Mouse (Mus musculus) intestine, embryonic 15.5 days (tissue): ENCODE results near the gene Hyou1. TPM values are rescaled to one million over a fixed set of nuclear protein-coding genes. Genes with fewer than 3 reads are reported as not detected.

Source experiments
- ATAC-seq: fragments of 200-750 bp; cut with Nextera tagmentation; 2 replicates; pipeline ENCODE4 v1.8.0; 2017; ENCODE audit warnings: moderate TSS enrichment, moderate library complexity
- H3K27ac ChIP-seq: fragments of 300-500 bp; sonication (generic); 2 replicates; pipeline ENCODE4 v1.5.1; 2015; ENCODE audit warnings: mild to moderate bottlenecking, inconsistent platforms
- H3K27me3 ChIP-seq: fragments of 300-500 bp; sonication (generic); replicated peaks from 2 replicates; pipeline ENCODE4 v1.6.1; 2015; ENCODE audit warnings: inconsistent platforms
- H3K36me3 ChIP-seq: fragments of 300-500 bp; sonication (generic); 2 replicates; pipeline ENCODE4 v1.6.1; 2015; ENCODE audit warnings: inconsistent platforms
- H3K4me1 ChIP-seq: fragments of 300-500 bp; sonication (generic); replicated peaks from 2 replicates; pipeline ENCODE4 v1.6.1; 2015; ENCODE audit warnings: inconsistent platforms
- H3K4me2 ChIP-seq: fragments of 300-500 bp; sonication (generic); replicated peaks from 2 replicates; pipeline ENCODE4 v1.6.1; 2015; ENCODE audit warnings: mild to moderate bottlenecking, inconsistent platforms
- H3K4me3 ChIP-seq: fragments of 300-500 bp; sonication (generic); replicated peaks from 2 replicates; pipeline ENCODE4 v1.5.1; 2015; ENCODE audit warnings: inconsistent platforms
- H3K9ac ChIP-seq: fragments of 300-500 bp; sonication (generic); 2 replicates; pipeline ENCODE4 v1.6.1; 2015; ENCODE audit warnings: inconsistent platforms
- H3K9me3 ChIP-seq: fragments of 300-500 bp; sonication (generic); 2 replicates; pipeline ENCODE4 v1.6.1; 2016; ENCODE audit warnings: inconsistent platforms
- WGBS: fragments of 180-500 bp; shearing (Covaris S2); methylation state at CpG from one replicate; pipeline ENCODE4 v1.1.7; 2015; 5-methylcytosine and 5-hydroxymethylcytosine counted together
- polyA plus RNA-seq: library from polyadenylated mRNA; unstranded; fragments of >200 nt; fragmentation: Nextera tagmentation; extraction: Ambion mirVana; gene quantifications from 2 replicates; pipeline ENCODE4 v1.2.1, GENCODE M21; 2015

The Hyou1 gene
- polyA plus RNA-seq, 1 experiment from 2014 or later: 38.8 TPM

DNA sequence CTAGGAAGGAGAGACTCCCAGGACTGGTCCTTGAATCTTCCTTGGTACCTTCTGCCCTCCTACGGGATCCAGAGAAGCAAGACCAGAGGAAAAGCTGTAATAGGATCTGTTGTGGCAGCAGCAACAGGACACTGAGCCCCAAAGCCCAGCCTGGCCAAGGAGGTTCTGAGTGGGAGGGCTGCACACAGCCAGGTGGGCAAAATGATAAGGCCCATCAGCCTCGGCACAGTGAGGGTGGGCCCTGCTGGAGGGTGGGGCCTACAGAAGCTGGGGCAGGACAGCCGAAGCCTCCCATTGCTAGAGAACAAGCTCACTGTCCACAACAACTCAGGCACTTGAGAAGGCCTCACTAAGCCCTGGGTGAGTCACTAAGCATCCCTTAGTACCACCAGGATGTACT lies 37.1 kb upstream of the Hyou1 start:
- peaks cover 21% of the 10 kb centered on the region for H3K4me1 ChIP-seq
- H3K4me2 ChIP-seq: peak overlapping the region; percentile 72; the same call in 1 of the 2 replicates
- H3K27ac ChIP-seq: no peak overlapping the region
- H3K9me3 ChIP-seq: no peaks in the 10 kb centered on the region
- H3K9ac ChIP-seq: peak overlapping the region; percentile 15; the same call in 1 of the 2 replicates
- H3K27me3 ChIP-seq: no peaks in the 10 kb centered on the region
- peaks cover 17% of the 10 kb centered on the region for H3K36me3 ChIP-seq
- ATAC-seq: no peak; the same call in 1 of the 2 replicates
- no peak overlapping the region for H3K4me3 ChIP-seq
- WGBS: 68% methylated on average over 3 of the region's 3 CpGs

DNA sequence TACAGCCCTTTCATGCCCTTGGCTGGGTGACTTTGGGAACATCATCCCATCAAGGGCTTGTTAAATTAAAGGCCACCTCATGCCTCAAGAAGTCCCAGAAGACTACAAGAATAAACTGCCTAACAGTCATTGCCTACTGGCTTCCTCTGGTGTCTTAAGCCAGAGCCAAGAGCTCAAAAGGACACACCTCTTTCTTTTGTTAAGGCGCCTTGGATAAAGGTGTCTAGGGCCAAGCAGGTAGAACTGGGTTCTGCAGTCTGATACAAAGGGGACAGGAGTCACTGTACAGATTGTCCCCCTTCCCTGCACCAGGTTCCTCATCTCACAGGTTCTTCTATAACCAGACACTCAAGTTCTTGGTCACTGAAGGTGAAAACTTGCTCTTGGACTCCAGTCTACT lies 36.7 kb upstream of the Hyou1 start:
- Histone ChIP-seq H3K4me3 (no peak overlapping the region), H3K27ac (no peak overlapping the region), H3K4me2 (peak overlapping the region; percentile 72), H3K27me3 (no peaks in the 10 kb centered on the region), H3K9me3 (no peaks in the 10 kb centered on the region), H3K4me1 (peaks cover 16% of the 10 kb centered on the region), H3K9ac (0 out of 2 replicates have a peak overlapping the region, but pooled peaks have one; percentile 15), H3K36me3 (peaks cover 19% of the 10 kb centered on the region)
- no peak for ATAC-seq
- 79% methylated on average over 1 of the region's 1 CpGs for WGBS

DNA sequence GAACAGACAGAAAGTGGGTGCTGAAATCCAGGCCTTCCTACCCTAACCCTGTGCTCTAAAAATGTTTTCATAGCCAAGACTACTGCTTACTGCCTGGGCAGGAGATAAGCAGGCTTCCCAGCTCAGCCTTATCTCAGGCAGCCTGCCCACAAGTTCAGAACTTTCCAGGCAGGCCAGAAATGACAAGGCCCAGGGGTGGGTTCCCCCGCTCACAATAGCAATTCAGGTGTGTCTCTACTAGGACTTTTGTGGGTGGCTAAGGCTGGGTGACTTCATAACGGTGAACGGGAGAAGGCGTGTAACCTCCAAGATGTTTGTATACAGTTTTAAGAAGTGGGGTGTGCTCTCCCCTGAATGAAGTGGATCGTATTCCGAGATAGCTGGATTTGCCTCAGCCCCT lies 36.0 kb upstream of the Hyou1 start:
- Histone ChIP-seq H3K4me3 (peak overlapping the region; percentile 83), H3K9ac (peak overlapping the region; percentile 92), H3K27me3 (no peaks in the 10 kb centered on the region), H3K27ac (peak overlapping the region; percentile 52; the same call in 1 of the 2 replicates), H3K9me3 (no peaks in the 10 kb centered on the region), H3K4me1 (peaks cover 13% of the 10 kb centered on the region), H3K4me2 (peak overlapping the region; percentile 72), H3K36me3 (peaks cover 24% of the 10 kb centered on the region)
- 5% methylated on average over 6 of the region's 6 CpGs for WGBS
- peak; percentile 55 for ATAC-seq

GRCm38 (mm10) chr9:44343781-44344421 lies 35.4 kb upstream of the Hyou1 start, which contains the start of gene Hmbs:
Gene Hmbs (minus strand): TSS chr9:44344228.
- Histone ChIP-seq H3K36me3 (peaks cover 30% of the 10 kb centered on the region), H3K27me3 (no peaks in the 10 kb centered on the region), H3K4me3 (peak within 1 kb of the TSS; percentile 83), H3K4me2 (peak within 1 kb of the TSS; percentile 72), H3K9ac (peak within 1 kb of the TSS; percentile 92), H3K4me1 (peaks cover 13% of the 10 kb centered on the region), H3K27ac (peak within 1 kb of the TSS; percentile 99), H3K9me3 (no peaks in the 10 kb centered on the region)
- under 1% methylated on average over 39 of the region's 39 CpGs for WGBS
- ATAC-seq: peak; percentile 97

GRCm38 (mm10) chr9:44345570-44346433 lies 33.5 kb upstream of the Hyou1 start:
- H3K27me3 ChIP-seq: no peaks in the 10 kb centered on the region
- WGBS: 83% methylated on average over 6 of the region's 6 CpGs
- H3K9ac ChIP-seq: no peak overlapping the region
- no peak overlapping the region for H3K27ac ChIP-seq
- no peaks in the 10 kb centered on the region for H3K9me3 ChIP-seq
- no peak overlapping the region for H3K4me2 ChIP-seq
- ATAC-seq: no peak
- H3K4me3 ChIP-seq: no peak overlapping the region
- H3K4me1 ChIP-seq: peaks cover 13% of the 10 kb centered on the region
- H3K36me3 ChIP-seq: peaks cover 30% of the 10 kb centered on the region

- WGBS: 87% methylated on average over 9 of the region's 9 CpGs
- Histone ChIP-seq H3K36me3 (peaks cover 38% of the 10 kb centered on the region), H3K4me3 (no peak overlapping the region), H3K9ac (no peak overlapping the region), H3K27me3 (no peaks in the 10 kb centered on the region), H3K9me3 (no peaks in the 10 kb centered on the region), H3K27ac (no peak overlapping the region), H3K4me2 (no peak overlapping the region), H3K4me1 (peaks cover 11% of the 10 kb centered on the region)
- no peak for ATAC-seq
These were observed 32.1 kb upstream of the Hyou1 start for GRCm38 (mm10) chr9:44347166-44347565.

GRCm38 (mm10) chr9:44347621-44348020 lies 31.7 kb upstream of the Hyou1 start:
- Histone ChIP-seq H3K36me3 (peaks cover 43% of the 10 kb centered on the region), H3K27me3 (no peaks in the 10 kb centered on the region), H3K4me3 (no peak overlapping the region), H3K4me2 (no peak overlapping the region), H3K9me3 (no peaks in the 10 kb centered on the region), H3K27ac (no peak overlapping the region), H3K9ac (no peak overlapping the region), H3K4me1 (peaks cover 7% of the 10 kb centered on the region)
- no peak for ATAC-seq
- 82% methylated on average over 4 of the region's 4 CpGs for WGBS

DNA sequence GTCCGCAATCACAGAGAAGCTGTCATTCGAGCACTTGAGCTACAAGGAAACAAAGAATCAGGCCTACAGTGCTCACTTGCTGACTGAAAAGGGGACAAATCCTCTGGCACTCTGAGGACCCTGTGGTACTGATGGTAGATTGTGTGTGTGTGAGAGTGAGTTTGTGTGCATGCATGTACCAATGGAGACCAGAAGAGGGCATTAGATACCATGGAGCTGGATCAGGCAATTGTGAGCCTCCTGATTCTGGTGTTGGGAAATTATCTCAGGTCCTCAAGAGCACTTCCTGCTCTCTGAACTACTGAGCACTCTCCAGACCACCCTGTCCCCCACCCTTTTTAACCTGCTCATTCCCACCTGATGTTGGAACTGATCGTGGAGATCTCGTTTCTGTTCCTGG lies 30.7 kb upstream of the Hyou1 start:
- no peak overlapping the region for H3K9ac ChIP-seq
- no peak overlapping the region for H3K27ac ChIP-seq
- ATAC-seq: no peak
- no peak overlapping the region for H3K4me3 ChIP-seq
- no peak overlapping the region for H3K4me2 ChIP-seq
- H3K36me3 ChIP-seq: peaks cover 52% of the 10 kb centered on the region
- no peaks in the 10 kb centered on the region for H3K27me3 ChIP-seq
- no peaks in the 10 kb centered on the region for H3K4me1 ChIP-seq
- H3K9me3 ChIP-seq: no peaks in the 10 kb centered on the region
- 97% methylated on average over 4 of the region's 4 CpGs for WGBS

DNA sequence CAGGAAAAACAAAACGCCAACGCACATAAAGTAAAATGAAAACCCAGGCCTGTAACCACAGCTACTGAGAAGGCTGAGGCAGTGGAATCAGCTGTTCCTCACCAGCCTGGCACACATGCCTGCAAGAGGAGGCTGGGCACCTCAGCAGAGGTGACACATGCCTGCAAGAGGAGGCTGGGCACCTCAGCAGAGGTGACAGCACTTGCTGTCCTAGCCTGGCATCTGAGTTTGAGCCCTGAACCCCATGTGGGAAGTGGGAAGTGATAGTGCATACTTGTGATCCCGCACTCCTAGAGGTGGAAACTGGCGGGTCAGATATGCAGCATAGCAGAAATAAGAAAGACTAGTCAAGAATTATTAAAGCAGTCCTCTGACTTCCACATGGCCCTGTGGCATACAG lies 27.9 kb upstream of the Hyou1 start:
- WGBS: 96% methylated on average over 4 of the region's 4 CpGs
- Histone ChIP-seq H3K27me3 (no peaks in the 10 kb centered on the region), H3K27ac (no peak overlapping the region), H3K36me3 (peaks cover 72% of the 10 kb centered on the region), H3K9ac (no peak overlapping the region), H3K4me2 (no peak overlapping the region), H3K4me3 (no peak overlapping the region), H3K9me3 (no peaks in the 10 kb centered on the region), H3K4me1 (no peaks in the 10 kb centered on the region)
- ATAC-seq: no peak

DNA sequence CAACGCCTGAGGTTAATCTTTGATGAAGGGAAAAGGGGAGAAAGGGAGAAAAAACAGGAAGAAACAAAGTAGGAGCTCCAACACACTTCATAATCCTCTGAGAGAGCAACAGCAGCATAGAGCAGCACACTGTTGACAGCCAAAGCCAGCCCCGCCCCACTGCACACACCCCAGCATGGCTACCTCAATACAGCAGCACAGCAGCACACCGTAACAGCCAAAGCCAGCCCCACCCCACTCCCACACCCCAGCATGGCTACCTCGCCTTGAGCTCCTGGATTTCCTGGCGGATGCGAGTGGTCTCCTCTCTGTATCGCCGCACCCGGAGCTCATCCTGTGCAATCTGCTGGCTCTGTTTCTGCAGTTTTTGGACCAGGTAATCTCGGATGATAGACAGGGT lies 27.0 kb upstream of the Hyou1 start:
- Histone ChIP-seq H3K27me3 (no peaks in the 10 kb centered on the region), H3K9ac (no peak overlapping the region), H3K36me3 (peaks cover 72% of the 10 kb centered on the region), H3K27ac (no peak overlapping the region), H3K4me1 (no peaks in the 10 kb centered on the region), H3K4me2 (no peak overlapping the region), H3K4me3 (no peak overlapping the region), H3K9me3 (no peaks in the 10 kb centered on the region)
- WGBS: 87% methylated on average over 10 of the region's 10 CpGs
- no peak for ATAC-seq

- H3K27me3 ChIP-seq: no peaks in the 10 kb centered on the region
- H3K4me1 ChIP-seq: no peaks in the 10 kb centered on the region
- no peak for ATAC-seq
- WGBS: 90% methylated on average over 6 of the region's 6 CpGs
- H3K4me3 ChIP-seq: no peak overlapping the region
- H3K27ac ChIP-seq: no peak overlapping the region
- H3K36me3 ChIP-seq: peaks cover 70% of the 10 kb centered on the region
- H3K4me2 ChIP-seq: no peak overlapping the region
- no peak overlapping the region for H3K9ac ChIP-seq
- H3K9me3 ChIP-seq: no peaks in the 10 kb centered on the region
These were observed 26.1 kb upstream of the Hyou1 start for GRCm38 (mm10) chr9:44353142-44353541.

- peaks cover 45% of the 10 kb centered on the region for H3K36me3 ChIP-seq
- ATAC-seq: no peak
These were observed 22.1 kb upstream of the Hyou1 start for GRCm38 (mm10) chr9:44357207-44357606.

More at GRCm38 (mm10) chr9:44357207-44357606, 22.1 kb upstream of the Hyou1 start:
- no peaks in the 10 kb centered on the region for H3K9me3 ChIP-seq
- H3K27ac ChIP-seq: no peak overlapping the region
- no peak overlapping the region for H3K9ac ChIP-seq
- 73% methylated on average over 4 of the region's 4 CpGs for WGBS
- no peak overlapping the region for H3K4me3 ChIP-seq
- peaks cover 8% of the 10 kb centered on the region for H3K4me1 ChIP-seq
- H3K4me2 ChIP-seq: no peak overlapping the region
- H3K27me3 ChIP-seq: no peaks in the 10 kb centered on the region
